Mouse (Mus musculus): Measurements from ENCODE around the gene Fam214a.
"Not testable (repeated sequence)": the region's sequence is repeated elsewhere in the genome, so short reads cannot be mapped to it uniquely, and the experiment has no call there.

The Fam214a gene

DNA sequence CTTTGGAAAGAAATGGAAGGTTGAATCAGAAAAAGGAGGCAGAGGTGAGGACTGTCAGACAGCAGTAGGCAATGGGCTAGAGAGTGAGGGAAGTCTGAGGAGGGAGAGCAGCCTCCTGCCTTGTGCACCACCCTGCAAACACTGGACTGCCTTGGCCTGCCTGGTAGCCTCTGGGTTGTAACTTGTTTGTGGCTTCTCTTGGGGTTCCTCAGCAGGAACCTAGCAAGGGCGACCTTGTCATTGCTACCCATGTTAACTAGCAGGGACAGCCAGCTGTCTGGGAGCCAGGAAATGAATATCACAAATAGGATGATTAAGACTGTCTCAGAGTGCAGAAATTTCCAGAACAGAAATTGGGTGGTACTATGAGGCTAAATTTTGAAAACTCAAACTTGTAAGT is 27.2 kb downstream of the Fam214a start:
- no peak for DNase-seq (ENCODE audit: low spot score in 2 of 2)

DNA sequence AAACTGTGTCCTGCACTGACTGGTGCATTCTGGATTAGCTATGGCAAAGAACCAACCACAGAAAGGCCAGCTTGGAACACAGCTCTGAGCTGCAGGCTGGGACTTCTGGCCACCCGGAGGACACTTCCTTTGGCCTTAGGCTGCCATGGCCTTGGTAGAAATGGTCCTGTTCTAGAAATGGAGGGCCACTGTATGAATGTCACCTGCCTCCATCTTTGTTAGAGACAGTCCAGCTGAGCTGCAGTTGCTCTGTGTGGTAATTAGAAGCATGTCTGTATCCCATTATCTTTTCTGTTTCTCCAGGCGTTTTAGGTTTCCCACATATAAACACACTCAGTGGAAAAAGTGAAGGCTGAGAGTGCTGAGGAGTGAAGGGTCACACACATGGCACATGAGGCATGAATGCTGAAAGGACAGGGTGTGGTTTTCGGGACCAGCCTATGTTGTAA is 29.0 kb downstream of the Fam214a start:
- DNase-seq (ENCODE audit: low spot score in 2 of 2): no peak

DNA sequence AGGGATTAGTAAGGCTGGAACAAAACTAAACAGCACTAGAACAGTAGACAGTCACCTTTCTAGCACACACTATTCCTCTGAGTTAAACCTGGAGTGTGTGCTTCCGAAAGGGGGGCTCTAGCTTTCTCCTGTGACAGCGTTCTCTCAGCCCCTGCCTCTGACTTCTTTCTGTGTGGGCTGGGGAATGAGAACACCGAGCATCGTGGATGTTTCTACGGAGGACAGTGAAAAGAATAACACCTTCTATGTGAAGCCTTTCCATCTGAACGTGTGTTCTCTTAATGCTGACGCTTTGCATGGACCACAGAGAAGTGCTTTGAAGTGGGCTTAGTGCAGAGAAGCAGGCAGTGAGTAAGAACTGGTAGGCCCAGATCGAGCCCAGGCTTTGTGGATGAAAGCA is 29.5 kb downstream of the Fam214a start:
- DNase-seq (ENCODE audit: low spot score in 2 of 2): no peak

DNA sequence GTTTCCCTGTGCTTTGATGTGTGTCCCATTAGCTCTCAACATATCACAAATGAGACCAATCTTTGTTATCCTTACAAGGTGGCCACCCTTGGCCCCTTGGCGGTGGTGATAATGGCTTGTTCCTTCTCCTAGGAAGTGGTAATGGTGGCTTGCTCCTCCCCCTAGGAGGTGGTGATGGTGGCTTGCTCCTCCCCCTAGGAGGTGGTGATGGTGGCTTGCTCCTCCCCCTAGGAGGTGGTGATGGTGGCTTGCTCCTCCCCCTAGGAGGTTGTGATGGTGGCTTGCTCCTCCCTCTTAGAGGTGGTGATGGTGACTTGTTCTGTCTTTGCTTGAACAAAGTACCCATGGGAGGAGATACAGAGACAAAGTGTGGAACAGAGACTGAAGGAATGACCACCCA is 30.0 kb downstream of the Fam214a start:
- DNase-seq (ENCODE audit: low spot score in 2 of 2): not testable (repeated sequence)

DNA sequence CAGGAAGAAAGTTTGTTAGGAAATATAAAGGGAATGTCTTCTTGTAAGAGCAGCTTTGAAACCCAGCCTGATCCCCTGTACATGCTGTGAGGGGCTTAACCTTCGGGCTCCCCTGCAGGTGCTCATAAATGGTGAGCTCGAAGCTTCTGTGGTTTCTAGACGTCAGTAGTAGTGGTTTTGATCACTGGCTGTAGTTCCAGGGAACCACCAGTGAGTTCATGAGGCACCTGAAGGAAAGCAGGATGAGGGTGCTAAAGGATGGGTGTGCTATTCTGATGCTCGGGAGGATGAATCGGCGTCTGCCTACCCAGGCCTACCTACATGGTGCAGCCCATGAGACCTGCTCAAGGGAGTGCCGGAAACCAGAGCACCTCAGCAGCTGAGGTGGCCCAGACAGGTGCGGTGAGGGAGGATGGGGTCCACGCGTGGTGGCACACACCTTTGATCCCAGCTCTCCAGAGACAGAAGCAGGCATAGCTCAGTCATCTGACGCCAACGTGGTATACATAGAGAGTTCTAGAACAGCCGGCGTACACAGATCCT is 32.6 kb downstream of the Fam214a start:
- DNase-seq (ENCODE audit: low spot score in 2 of 2): no peak

DNA sequence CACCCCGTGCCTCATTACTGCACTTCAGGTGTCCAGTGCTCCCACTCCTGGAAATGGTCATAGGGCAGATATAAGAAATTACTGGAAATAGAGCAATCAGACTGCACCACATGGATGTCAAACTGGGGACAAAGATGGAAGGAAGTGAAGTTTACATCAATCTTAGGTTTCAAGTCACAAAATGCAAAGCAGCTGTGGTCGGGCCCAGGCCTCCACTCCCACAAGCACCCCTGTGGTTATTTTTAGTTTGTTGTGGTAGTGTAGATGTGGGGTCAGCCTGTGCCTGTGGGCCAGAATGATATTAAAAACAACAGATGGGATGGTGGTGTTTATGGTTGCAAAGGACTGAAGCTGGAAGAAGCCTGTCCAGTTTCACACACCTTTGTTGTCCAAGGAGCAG is 33.1 kb downstream of the Fam214a start:
- peak; percentile 53 to 55 for DNase-seq (ENCODE audit: low spot score in 2 of 2)

DNA sequence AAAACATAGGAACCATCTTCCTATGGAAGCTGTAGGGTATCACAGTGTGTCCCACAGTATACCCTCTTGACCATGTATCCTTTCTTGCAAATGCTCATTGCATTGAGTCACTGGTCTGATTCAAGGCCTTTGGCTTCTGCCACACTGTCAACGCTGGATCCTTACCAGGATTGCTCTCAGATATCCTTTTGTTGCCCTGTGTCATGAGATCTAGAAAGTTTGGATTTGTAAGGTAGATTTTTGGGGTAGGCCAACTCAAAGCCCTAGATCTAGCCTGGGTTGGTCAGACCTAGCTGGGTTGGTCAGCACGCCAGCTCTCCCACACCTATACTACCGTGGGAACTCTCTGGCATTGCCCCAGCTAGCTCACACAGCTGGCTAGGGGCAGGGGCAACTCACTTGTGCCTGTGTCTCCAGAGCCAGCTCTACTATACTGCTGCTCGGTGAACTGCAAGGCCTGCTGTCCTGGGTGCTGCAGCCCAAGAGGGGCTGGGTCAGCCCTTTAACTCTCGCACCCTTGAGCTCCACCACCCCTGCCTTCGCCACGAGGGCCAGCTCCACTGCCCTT is 36.3 kb downstream of the Fam214a start:
- DNase-seq (ENCODE audit: low spot score in 2 of 2): no peak

DNA sequence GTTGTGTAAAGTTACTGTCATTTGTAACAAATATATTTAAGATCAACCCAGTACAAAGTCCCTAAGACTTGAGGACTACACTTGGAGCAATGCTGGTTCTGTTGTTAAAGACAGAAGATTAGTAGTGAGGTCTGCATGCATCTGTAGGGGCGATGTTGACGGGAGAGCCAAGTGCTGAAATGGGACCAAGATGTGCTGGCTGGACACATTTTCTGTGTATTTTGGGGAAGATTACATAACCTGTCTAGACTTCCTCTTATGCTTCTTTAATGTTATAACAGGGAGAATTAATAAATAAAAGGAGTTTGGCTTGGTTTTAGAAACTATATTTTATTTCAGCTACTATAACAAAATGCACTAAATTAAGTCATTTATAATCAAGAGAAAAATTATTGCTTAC is 37.3 kb downstream of the Fam214a start:
- no peak for DNase-seq (ENCODE audit: low spot score in 2 of 2)

DNA sequence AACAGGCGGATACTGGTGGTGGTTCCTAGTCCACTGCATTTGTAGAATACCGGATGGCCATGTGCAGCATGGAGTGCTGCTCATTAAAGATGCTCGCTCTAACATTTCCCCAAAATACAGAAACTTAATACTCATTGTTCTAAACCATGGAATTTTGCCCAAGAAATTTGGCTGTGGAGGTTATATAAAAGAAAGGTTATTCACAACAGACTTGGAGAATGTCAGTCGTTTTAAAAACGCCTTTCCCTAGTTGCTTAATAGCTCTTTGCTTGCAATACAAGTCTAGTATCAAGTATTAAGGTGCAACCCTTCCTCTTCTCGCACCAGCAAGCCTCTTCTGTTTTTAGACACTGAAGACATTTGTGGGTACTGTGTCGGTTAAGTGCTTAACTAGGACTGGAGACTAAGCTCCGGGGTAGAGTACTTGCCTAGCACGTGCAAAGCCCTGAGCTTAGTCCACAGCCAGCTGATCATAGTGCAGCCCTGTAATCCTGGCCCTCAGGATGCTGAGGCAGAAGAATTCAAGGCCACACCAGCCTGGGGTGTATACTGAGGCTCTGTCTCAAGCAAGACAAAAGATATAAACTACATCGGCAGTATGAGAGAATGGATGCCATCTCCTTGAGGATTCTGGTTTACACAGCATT is 42.0 kb downstream of the Fam214a start:
- no peak for DNase-seq (ENCODE audit: low spot score in 2 of 2)

DNA sequence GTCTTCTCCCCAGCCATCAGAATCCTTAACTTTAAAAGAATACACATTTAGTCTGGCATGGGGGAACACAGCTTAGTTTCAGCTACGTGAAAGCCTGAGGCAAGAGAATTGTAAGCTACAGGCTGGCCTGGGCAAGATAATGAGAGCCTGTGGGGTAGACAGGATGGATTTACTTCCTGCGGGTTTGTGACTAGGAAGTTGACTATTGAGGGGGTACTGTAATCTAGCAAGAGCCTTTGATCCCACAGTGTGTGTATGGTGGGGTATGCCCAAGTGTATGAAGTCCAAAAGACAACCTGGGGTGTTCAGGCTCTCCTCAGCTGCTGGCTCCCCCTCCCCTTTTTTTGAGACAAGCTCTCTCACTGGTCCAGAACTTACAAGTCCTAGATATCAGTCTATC is 43.7 kb downstream of the Fam214a start:
- no peak for DNase-seq (ENCODE audit: low spot score in 2 of 2)

DNA sequence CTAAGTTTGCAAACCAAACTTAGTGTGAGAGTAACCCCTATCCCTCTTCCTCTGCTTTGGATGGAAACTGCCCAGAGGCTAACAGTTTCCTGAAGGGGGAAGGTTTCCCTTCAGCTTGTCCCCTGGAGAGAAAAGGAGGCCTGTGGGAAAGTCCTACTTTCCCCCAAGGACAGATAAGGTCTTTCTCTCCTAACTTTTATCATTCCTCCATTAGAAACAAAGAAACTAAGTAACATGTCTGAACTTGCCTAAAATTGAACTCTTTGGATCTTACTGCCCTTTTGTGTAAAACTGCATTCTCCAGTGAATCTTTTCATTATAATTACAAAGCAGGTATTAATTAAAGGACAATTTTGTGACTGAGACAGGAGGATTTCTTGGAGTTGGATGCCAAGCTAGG is 45.3 kb downstream of the Fam214a start:
- no peak for DNase-seq (ENCODE audit: low spot score in 2 of 2)

DNA sequence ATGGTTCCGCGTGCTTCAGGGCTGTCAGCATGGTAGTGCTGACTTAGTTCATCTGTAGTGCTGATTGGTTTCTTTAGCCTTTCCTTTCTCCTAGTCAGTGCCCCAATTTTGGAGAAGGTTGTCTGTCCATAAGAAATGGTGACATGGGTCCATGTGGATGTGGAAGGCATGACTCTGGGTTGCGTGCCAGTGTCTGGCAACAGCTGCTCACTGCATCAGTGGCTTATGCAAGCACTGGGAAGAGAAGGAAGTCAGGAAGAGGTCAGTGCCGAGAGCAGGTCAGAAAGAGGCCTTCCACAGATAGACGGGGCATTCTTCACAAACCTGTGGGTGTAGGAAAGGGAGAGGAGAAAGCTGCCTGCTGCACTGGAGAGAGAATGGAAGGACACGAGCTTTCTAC is 48.3 kb downstream of the Fam214a start:
- DNase-seq (ENCODE audit: low spot score in 2 of 2): no peak

DNA sequence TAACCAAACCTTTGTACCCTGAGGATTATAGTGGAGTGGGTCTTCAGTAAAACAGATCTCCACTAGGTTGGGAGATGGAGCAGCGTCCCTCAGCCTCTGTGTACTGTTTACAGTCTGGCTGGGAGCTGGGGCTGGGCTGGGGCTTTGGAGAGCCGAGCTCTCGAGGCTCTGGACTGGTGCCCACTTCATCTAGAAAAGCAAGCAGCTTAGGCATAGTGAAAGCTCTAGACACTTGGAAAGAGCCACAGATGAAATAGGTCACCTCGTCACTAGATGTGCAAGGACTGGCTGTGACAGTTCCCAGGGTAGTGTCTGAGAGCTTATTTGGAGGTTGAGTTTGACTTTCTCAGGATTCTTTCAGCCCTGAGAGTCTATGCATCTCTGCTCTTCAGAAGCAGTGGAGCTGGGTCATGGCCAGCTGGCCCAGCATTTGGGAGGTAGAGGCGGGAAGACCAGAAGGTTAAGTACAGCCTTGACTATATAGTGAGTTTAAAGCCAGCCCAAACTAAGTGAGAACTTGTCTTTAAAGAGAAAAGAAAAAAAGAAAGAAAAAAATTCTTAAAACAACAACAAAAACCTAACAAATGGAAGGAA is 49.0 kb downstream of the Fam214a start:
- DNase-seq (ENCODE audit: low spot score in 2 of 2): no peak

DNA sequence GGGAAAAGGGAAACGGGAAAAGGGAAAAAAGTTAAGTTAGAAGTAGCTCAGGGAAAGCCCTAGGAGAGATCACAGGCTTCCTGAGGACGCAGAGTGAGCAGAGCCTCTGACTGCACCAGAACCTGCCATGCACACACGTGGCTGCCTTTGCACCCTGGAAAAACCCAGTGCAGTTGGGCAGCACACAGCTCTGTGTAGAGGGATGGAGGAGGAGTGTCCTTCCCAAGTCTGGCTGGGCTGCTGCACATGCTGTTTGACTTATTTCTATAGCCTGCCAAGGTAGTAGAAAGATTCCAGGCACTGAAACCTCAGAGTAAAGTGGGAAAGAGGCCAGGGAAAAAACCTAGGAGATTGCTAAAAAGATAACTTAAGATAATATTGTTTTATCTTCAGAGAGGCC is 49.6 kb downstream of the Fam214a start:
- DNase-seq (ENCODE audit: low spot score in 2 of 2): no peak

DNA sequence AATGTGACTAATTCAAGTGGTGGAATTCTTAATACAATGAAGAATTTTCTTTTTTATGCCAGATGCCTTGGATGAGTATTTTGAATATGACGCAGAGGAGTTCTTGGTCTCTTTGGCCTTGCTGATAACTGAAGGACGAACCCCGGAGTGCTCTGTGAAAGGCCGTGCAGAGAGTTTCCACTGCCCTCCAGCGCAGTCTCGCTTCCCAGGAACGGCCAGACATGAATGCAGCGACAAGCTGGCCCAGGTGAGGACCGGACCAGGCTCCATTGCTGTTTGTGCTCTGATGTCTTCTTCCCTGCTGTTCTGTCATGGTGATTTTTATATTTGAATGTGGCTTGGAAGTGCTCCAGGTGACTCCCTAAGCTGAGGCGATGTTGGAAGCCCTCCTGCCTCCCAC is 51.5 kb downstream of the Fam214a start:
- DNase-seq (ENCODE audit: low spot score in 2 of 2): no peak

DNA sequence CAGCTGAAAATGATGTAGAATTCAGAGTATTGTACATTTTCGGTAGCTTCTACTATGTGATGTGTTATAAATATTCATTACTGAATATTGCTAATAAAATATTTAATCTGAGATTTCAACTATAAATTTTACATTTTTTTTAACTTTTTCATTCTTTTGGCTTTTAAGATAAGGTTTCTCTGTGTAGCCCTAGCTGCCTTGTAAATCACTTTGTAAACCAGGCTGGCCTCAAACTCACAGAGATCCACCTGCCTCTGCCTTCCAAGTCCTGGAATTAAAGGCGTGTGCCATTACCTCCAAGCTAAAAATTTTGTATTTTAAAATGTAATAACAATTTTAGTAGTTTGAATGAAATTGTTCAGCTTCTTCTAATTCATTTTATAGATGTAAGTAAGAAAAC is 63.9 kb downstream of the Fam214a start:
- no peak for DNase-seq (ENCODE audit: low spot score in 2 of 2)

DNA sequence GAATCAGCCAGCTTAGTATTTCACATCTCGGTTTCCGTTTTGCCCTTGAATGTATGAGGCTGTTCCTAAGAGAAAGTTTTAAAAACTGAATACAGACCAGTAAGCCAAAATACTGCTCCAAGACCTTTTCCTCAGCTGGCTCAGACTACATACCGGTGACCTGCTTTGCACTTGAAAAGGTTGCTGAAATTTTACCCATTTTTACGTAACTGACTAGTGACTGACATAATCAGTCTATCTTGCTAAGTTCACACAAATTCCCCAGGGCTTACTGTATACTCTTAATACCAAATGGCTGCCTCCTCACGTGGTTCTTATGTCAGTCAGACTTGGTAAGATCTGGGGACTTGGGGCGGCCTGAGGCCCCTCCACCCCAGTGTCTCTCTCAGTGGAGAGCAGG is 66.5 kb downstream of the Fam214a start:
- no peak for DNase-seq (ENCODE audit: low spot score in 2 of 2)

DNA sequence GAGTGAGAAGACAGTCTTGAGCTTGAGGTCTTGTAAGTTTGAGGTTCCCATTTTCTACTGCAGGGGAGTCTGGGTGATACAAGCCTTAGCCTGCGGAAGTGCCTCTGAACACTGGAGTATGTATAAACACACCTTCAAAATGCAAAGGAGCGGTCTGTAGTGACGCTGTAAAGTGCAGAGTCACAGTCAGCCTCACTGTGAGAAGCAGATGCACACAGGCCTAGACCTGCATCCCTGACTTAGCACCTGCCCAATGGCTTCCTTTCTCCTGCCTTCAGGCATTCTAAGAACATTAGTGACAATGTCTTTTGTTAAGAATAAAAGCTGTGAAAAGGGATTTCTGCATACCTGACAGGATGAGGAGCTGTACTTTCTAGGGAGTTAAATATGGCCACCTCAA is 66.9 kb downstream of the Fam214a start:
- DNase-seq (ENCODE audit: low spot score in 2 of 2): no peak

DNA sequence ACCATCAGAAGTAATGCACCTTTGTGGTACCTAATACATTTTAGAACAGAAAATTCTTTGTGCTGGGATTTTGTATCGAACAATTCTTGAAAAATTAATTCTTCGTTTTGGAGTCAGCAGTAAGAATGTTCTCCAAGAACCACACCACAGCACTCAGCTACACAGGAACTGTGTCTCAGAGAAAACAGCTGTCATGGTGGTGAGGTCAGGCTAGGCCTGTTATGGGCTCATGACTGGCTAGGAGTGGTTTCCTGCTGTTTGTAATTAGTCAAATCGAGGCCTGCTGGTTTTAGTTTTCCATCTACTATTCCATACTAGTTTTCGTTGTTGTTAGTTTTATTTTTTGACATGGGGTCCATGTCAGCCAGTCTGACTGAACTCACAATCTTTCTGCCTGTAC is 67.9 kb downstream of the Fam214a start:
- DNase-seq (ENCODE audit: low spot score in 2 of 2): no peak

DNA sequence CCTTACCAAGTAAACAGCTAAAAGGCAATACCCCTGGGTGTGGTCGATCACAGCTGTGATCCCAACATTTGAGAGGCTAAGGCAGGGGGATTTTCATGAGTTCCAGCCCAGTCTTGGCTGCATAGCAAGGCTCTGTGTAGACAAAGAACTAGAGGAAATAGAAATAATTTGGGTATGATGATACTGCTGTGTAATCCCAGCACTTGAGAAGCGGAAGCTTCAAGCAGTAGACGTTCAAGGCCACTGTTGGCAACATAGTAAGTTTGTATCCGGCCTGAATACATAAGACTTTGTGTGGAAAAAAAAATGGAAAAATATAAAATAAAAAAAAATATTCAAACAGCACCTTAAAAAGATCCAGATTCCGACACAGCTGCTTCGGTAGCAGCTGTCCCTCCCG is 69.9 kb downstream of the Fam214a start:
- no peak for DNase-seq (ENCODE audit: low spot score in 2 of 2)

DNA sequence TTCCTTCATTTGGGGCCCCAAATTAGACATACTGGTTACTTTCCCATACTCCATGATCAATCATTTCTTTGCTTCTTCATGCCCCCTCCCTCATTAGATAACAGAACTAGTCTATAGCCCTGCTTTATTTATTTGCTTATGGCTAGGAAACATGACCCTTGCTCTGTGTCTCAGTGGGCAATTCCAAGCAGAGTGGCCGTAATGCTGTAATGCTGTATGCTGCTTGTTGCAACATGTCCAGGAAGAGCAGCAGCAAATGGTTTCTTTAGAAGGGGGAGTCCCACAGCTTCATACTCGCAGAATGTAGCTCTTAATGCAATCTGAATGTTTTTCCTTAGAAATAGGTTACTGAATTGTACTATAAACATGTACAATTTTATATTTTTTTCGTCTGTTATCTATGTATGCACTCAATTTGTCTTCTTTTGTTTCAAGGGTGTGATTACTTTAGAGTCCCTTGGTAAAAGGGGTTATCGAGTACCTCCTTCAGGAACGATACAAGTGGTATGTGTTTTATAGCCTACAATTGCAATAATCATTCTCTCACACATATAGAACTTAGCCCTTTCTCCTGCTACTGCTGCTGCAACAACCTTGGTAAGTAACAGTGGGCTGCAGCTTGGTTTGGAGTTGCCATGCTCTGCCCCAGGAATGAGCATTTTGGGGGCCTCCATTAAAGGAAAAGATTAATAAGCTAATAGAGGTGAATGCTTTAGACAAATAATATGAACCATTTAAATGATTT is 70.6 kb downstream of the Fam214a start:
- no peak for DNase-seq (ENCODE audit: low spot score in 2 of 2)

DNA sequence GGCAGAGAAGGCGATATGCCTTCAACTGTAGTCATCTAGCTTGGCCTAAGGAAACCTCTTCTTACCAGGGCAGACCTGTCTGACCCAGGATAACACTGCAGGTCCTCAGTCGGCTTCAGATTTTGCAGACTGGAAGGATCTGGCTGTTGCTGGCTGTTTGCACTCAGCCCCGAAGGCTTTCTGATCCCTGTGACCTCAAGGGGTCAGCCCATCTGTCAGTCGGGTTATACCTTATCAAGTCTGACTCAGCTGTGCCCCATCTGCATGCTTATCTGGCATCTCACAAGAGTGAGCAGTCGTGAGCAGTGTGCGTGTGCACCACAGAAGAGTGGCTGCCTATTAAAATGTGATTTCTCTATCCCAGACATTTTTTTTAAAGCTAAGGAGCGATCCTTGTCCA is 71.4 kb downstream of the Fam214a start:
- no peak for DNase-seq (ENCODE audit: low spot score in 2 of 2)

DNA sequence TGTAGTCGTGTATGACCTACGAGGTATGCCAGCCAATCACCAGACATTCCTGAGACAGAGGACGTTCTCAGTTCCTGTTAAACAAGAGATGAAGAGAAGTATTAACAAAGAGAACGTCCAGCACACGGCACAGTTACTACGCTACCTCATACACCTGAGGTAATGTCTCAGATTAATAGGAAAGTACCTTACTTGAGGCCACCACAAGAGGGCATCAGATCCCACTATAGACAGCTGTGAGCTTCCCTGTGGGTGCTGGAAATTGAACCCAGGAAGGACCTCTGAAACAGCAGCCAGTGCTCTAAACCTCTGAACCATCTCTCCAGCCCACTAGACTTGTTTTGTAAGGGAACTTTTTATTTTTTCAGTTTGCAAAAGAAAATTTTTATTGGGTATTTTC is 73.0 kb downstream of the Fam214a start:
- DNase-seq (ENCODE audit: low spot score in 2 of 2): no peak

Measured in spleen, postnatal 36 days (tissue).